Mouse (Mus musculus) liver, embryonic 14.5 days (tissue): Measurements from ENCODE around the gene Abhd5.

Experiments used
- CTCF ChIP-seq: IDR thresholded peaks from 2 replicates; pipeline ENCODE4 v1.5.1; 2016; ENCODE audit warnings: antibody characterized with exemption, low read depth, control low read depth
- EP300 ChIP-seq: IDR thresholded peaks from 2 replicates; pipeline ENCODE4 v1.6.1; 2016; ENCODE audit warnings: antibody characterized with exemption, low read depth

GRCm38 (mm10) chr9:122397156-122397555, 45.7 kb downstream of the Abhd5 start:
- TF ChIP-seq EP300 (no peak), CTCF (no peak)
